Mouse (Mus musculus): ENCODE data around the gene Klhl22.
"Not testable (repeated sequence)": the region's sequence is repeated elsewhere in the genome, so short reads cannot be mapped to it uniquely, and the experiment has no call there.

Gene Klhl22

DNA sequence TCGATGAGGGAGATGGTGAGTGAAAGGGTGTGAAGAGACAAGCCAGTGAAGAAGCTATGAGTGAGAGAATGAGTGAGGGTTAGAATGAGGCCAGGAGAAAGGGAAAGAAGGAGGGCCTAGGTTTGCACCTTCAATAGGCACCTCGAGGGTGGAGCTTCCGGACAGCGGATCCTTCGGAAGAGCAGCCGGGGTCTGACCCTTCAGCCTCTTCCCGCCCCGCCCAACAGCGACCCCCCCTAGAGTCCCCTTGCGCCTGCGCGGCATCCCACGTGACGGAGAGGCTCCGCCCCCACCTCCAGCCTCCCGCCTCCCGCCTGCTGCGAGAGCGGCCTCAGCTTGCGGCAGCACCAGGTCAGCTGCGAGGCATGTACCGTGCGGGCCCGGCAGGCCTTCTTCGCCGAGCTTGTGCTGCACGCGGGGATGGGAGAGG, at the start of gene Klhl22:
TSS of gene Klhl22 (plus strand) at position 275 of the 430 bp plus-strand sequence.
- peak; percentile 89 to 92 for DNase-seq (ENCODE audit: low spot score in 2 of 2)

DNA sequence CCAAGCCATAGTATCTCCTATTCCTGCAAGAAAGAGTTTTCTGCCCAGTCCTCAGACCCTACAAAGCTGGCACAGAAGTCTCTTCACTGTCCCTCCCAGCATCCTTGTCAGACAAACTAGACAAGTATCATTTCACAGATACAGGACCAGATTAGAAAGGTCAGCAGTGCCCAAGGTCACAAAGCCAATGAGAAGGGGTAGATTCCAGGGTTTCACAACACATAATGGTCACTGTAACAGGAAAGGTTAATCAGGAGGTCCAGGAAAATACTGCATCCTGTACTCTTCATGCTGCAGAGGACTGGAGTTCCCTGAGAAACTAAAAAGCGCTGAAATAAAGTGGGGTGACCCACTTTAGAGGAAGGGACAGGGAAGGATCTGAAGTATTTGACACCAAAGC, 41.6 kb upstream of the Klhl22 start:
- no peak for DNase-seq (ENCODE audit: low spot score in 2 of 2)

DNA sequence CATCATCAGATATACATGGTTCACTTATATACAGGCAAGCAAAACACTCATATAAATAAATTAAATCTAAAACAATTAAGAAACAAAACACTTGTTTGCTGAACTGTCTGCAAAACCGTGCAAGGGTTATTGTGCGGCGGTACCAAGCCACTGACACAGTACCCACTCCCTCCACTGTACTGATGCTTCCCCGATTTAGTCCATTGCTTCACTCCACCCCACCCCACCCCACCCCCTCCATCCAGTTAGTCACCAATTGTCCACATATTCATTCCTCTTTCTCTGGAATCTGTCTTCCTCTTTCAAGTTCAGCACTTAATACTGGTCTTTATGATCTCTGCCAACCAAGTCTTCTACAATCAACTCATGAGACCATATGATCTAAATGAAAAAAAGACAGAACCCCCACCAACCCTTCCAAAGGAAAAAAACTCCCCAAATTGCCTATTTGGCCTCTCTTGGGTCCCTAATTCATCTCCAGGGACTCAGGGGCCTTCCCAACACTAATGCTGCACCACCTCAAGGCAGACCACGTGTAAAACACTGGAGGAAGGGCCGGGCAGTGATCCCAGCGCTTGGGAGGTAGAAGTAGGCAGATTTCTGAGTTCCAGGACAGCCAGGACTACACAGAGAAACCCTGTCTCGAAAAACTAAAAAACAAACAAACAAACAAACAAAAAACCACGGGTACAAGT, 38.2 kb upstream of the Klhl22 start:
- no peak for DNase-seq (ENCODE audit: low spot score in 2 of 2)

DNA sequence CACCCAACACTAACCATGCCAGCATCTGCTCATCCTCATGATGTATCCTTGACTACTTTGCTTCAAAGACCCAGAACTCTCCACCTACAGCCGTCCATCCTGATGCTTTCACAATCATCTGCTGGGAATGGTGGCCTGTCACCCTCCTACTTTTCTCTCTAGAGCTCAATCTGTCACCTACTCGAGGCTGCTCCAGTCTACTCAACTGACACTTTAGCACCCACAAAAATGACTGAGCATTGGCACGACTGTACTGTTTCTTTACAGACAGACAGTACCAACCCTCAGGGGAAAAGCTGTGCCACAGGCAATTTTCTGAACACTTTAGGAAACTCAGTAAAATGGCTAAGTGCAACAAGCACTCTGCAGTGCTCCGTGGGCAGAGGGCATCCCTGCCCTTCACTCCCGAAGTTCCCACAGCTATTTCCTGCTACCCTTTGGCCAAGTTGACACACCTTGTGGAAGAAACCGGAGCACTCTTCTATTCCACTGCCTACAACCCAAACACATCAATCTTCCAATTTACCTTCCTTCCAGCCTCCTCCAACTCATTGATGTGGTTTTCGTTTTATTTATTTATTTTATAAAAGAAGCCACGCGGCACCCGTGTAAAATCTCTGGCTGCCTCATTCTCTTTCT, 37.5 kb upstream of the Klhl22 start:
- DNase-seq (ENCODE audit: low spot score in 2 of 2) = no peak

DNA sequence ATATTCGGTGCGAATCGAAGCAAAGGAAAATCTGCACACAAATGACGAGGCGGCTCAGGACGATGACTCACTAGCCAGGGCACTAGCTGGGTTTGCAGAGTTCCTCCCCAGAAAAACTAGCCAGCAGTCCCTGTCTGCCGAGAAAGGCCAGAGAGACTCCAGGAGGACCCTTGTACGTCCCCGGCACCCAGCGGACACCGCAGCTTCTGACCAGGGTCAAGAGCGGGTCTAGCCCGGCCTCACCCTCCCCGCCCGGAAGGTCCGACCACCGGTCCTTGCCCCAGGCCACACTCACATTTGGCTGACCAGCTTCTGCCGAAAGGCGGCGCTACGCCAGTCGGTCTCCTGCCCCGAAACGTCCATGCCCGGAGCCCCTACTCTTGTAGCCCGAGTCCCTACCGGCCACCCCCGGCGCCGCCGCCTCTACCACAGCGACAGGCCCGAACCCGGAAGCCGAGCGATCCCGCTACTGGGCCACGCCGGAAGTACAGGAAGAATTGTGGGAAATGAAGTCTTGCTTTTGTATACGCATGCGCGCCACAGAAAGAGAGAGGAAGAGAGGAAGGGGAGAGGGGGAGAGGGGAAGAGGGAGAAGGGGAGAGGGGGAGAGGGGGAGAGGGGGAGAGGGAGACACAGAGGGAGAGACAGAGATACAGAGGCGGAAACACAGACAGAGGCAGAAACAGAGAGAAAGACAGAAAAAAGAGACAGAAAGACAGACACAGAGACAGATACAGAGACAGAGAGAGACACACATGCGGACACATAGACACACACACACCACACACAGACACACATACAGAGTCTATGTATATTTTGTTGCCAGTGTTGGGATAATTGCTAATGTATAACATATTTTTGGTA, 36.7 kb upstream of the Klhl22 start:
- DNase-seq (ENCODE audit: low spot score in 2 of 2) = peak; percentile 90 to 91

DNA sequence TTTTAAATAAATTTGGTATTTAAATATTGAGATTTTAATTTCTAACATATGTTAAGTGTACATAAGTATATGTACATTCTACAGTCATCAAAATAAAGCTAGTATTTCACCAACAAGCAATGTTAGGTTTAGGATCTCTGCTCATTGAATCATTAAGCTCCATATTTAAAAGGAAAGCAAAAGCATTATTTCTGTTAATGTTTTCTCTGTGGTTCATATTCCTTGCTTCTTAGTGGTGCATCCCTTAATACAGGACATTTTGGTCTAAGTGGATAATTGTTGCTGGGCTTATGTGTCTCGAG, 36.1 kb upstream of the Klhl22 start:
- DNase-seq (ENCODE audit: low spot score in 2 of 2) = no peak

DNA sequence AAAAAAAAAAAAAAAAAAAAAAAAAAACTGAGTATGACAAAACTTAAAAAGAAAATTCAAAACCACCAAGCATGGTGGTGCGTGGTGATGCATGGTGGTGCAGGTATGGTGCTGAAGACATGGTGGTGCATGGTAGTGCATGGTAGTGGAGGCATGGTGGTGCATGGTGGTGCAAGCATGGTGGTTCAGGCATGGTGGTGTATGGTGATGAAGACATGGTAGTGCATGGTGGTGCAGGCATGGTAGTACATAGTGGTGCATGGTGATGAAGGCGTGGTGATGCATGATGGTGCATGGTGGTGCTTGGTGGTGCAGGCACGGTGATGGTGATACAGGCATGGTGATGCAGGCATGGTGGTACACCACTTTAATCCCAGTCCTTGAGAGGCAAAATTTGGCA, 35.0 kb upstream of the Klhl22 start:
- DNase-seq (ENCODE audit: low spot score in 2 of 2) = no peak

DNA sequence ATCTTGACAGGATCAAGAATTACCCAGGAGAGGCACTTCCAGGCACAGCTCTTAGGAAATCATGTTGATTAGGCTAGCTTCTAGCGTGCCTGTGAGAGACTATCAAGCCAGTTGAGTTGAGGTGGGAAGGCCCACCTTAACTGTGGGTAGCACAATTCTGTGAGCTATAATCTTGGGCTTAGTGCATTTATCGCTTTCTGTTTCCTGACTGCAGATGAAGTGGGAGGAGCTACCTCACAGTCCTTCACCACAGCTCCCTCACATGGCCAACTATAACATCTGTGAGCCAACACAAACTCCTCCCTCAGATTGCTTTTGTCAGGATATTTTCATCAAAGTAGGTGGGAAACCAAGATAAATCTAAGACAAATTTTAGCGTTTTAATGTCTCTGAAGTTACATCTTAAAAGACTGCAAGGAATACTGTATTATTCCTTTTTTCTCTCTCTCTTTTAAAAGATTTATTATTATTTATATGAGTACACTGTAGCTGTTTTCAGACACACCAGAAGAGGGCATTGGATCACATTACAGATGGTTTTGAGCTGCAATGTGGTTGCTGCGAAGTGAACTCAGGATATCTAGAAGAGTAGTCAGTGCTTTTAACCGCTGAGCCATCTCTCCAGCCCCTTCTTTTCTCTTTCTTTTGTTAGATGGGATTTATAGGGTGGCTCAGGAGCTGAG, 32.1 kb upstream of the Klhl22 start:
- peak; percentile 52 to 60 for DNase-seq (ENCODE audit: low spot score in 2 of 2)

DNA sequence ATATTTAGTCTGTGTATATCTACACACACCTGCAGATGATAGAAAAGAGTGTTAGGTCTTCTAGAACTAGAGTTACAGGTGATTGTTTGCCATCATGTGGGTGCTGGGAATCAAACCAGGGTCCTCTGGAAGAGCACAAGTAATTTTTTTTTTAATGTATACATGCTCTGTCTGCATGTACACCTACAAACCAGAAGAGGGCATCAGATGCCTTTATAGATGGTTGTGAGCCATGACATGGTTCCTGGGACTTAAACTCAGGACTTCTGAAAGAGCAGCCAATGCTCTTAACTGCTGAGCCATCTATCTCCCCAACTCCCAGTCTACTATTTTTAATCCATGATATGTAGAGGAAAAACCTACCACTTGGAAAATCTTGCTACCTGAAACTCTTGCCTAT, 29.4 kb upstream of the Klhl22 start:
- DNase-seq (ENCODE audit: low spot score in 2 of 2) = no peak

DNA sequence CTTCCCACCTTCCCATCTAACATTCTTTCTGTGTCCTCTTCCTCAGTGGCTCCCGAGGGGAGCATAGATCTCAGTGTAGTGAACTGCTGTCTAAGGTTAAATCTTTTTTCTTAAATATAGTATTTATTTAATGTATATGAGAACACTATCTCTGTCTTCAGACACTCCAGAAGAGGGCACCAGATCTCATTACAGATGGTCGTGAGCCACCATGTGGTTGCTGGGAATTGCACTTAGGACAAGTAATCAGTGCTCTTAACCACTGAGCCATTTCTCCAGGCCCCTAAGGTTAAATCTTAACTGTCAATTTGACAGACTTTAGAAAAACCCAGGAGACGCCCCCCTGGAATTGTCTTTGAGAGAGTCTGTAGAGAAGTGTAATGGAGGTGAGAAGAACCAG, 27.4 kb upstream of the Klhl22 start:
- DNase-seq (ENCODE audit: low spot score in 2 of 2) = no peak

DNA sequence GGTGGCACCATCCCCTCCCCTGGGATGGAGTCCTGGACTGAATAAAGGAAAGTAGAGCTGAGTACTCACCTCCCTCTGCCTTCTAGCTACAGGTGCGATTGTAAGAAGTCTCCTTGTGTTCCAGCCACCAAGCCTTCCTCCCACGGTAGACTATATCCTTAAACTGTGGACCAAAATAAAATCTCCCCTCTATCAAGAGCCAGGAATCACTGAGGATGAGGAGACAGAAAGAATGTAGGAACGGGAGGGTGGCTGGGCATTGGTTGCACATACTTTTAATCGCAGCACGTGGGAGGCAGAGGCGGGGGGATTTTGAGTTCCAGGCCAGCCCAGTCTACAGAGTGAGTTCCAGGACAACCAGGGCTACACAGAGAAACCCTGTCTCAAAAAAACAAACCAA, 27.0 kb upstream of the Klhl22 start:
- DNase-seq (ENCODE audit: low spot score in 2 of 2) = no peak

DNA sequence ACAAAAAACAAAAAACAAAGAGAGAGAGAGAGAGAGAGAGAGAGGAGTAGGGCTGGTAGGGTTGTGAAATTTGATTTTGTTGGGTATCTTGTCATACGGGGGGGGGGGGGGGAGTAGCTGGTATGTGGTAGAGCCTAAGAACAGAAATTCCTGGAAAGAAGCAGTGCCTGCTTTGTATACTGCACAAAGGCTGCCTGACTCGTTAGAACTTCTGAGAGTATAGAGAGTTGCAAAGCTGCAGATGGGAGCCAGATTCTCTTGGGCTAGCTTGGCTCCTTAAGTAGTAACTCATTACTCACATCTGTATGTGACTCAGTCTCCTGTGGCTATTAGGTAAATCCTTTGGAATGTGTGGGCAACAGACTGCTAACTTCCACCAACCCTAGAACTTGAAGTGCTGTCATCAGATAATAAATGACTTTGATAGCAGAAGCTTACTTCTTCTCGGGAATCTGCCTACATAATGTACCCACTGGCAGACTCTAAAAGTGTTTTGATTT, 26.5 kb upstream of the Klhl22 start, which contains the start of gene Med15:
TSS of gene Med15 (minus strand) at position 51 of the 500 bp plus-strand sequence.
- DNase-seq (ENCODE audit: low spot score in 2 of 2) = no peak

DNA sequence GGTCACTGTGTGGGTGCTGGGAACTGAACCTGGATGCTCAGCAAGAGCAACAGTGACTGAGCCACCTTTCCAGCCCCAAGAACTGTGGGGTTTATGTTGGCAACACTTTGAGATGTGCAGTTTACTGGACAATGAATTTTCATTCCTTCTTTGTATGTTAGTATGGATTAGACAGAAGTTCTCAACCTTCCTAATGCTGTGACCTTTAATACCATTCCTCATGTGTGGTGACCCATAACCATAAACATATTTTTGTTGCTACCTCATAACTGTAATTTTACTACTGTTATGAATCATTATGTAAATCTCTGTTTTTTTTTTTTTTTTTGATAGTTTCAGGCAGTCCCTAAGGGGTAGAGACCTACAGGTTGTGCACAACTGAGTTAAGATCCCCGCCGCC, 25.8 kb upstream of the Klhl22 start:
- DNase-seq (ENCODE audit: low spot score in 2 of 2) = no peak

DNA sequence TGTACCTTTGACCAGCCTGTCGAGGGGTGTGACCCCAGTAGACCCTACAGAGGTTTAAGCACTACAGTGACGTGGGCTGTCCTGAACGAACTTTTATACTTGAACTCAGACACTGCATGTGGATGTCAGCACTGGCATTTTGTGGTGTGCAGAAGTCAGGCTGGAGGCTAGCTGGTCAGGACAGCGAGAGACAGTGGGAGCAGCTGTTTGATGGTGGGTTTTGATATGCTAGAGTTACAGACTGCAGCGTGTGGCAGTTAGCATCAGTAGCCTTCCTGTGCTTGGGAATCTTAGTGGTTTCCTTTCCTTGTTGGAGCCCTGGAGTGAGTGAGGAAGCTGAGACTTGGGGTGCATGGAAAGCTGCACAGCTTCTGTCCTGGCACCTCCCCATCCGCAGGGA, 24.5 kb upstream of the Klhl22 start:
- not testable (repeated sequence) for DNase-seq (ENCODE audit: low spot score in 2 of 2)

DNA sequence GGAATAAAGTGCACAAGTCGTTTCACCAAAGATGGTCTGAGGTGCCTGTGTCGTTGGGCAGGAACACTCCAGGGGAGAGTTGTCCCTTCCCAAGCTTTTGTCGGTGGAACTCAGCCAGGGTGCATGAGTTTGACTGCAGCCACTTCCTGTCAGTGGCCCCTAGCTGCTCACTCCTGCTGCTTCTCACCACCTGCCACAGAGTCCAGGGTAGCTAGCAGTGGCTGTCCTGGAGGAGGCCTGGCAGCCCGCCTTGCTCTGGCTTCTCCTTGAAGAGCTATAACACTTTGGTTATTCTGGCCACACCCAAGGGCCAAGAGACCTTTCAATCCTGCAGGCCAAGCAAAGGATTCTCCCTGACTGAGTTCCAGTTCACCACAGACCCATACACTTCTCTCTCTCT, 23.3 kb upstream of the Klhl22 start:
- no peak for DNase-seq (ENCODE audit: low spot score in 2 of 2)

DNA sequence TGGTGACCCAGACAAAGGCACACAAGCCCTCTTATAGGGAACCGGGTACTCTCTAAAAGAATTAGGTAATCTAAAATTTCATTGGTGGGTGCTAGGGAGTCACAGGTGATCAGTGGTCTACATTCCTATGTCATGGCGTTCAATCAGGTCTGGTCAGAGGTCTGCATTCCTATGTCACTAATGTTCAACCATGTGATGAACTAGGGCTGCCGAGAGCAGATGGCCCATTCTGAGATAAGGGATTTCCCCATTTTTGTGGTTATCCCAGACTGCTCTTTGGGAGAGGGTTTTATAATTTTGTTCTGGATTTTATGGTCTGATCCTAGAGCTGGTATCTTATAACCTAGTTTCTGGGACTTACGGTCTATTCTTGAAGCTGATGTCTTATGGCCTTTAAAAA, 19.3 kb upstream of the Klhl22 start:
- no peak for DNase-seq (ENCODE audit: low spot score in 2 of 2)

DNA sequence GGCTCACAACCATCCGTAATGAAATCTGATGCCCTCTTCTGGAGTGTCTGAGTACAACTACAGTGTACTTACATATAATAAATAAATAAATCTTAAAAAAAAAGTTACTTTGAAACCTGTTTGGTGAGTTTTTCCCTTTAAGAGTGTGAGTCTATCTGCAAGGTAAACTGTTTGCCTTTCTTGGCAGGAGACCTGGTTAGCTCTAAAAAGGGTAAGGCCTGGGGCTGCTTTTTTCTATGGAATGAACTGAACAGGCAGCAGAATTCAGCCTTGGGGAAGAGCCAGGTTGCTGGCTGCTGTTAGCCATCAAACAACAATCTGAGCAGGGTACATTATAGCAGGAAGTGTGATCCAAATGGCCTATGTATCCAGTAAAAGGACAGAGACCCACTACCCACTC, 16.6 kb upstream of the Klhl22 start:
- DNase-seq (ENCODE audit: low spot score in 2 of 2) = no peak

DNA sequence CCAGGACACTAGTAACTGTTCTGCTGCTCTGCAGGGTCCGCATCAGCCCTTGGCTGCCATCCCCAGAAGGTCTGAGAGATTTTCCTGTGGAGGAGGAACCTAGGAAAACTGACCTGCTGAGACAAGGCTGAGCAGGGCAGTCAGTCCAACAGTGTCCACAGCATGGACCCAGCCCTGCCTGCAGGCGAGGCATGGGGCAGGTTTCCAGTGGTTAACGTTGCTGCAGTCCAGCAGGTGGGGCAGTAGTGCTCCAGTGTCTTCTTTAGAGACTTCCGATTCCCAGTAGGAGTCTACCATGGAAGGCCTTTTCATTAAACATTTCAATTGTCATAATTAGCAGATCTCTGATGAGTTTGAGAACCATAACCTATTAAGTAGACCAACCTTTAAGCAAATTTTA, 16.1 kb upstream of the Klhl22 start:
- no peak for DNase-seq (ENCODE audit: low spot score in 2 of 2)

DNA sequence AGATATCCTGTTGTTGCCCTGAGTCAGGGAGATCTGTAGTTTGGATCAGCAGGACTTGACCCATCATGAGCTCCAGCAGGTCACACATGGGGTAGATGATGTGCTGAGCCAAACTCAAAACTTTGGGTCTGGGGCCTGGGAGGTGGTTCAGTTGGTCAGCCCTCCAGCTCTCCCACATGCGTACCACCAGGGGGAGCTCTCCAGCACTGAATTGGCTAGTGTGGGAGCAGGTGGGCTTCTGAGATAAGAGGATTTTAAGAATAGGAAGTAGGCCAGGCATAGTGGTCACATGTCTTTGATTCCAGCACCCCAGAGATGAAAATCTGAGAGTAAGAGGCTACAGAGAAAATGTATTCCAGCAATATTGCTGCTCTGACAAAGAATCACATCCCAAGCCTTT, 14.9 kb upstream of the Klhl22 start:
- DNase-seq (ENCODE audit: low spot score in 2 of 2) = no peak

DNA sequence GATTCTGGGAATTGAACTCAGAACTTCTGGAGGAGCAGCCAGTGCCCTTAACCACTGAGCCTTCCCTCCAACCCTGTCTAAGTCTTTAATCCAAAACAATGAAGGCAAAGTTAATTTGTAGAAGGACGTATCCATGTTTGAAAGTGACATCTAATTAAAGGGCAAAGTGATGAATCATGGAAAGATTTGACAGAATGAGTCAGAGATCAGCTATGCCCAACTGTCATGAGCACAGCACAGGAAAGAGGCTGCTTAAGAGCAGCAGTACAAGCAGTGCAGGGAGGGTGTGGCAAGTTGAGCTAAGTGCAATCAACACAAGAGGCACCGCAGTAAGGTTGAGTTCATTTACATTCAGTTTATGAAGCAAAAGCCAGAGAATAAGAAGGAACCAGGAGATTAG, 14.4 kb upstream of the Klhl22 start:
- no peak for DNase-seq (ENCODE audit: low spot score in 2 of 2)

DNA sequence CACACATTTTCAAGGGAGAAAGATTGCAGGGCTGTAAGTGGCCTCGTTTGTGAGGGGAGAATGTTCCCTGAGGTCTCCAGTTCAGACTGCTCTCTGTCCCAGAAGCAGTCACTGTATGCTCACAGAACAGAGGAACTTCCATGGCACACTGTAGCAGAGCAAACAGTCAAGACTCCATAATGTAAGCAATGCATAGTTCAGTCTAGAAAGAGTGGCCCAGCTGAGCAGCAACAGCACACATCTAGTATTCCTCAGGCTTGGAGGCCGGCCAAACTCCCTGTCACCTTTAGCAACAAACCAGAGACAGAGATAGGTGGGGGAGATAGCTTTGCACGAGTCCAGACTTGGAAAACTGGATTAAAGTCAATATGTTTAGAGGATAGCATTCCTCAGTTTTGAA, 6.4 kb upstream of the Klhl22 start:
- no peak for DNase-seq (ENCODE audit: low spot score in 2 of 2)

DNA sequence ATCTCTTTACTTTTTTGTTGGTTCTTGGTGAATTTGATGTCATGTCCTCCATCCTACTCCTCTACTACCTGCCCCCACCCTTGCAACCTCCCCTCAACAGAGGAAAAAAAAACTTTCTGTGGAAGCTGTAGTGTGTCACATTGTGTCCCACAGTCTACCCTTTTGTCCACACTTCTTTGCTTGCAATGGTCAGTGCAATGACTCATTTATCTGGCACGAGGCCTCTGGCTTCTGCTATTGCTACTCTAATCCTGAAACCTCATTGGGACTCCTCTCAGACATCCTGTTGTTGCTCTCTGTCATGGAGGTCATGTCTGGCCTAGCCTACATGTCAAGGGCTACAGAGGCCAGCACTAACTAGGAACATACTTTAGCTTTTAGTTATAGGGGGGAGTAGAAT, 5.7 kb upstream of the Klhl22 start:
- peak; percentile 33 to 40 for DNase-seq (ENCODE audit: low spot score in 2 of 2)
